Mouse (Mus musculus): ENCODE measurements at regions not wholly inside any gene's neighbourhood (a gene's known extent, or its start where the extent isn't known, plus 50 kb on each side); places are given as distances from the start of the nearest gene placed in this dataset.

DNA sequence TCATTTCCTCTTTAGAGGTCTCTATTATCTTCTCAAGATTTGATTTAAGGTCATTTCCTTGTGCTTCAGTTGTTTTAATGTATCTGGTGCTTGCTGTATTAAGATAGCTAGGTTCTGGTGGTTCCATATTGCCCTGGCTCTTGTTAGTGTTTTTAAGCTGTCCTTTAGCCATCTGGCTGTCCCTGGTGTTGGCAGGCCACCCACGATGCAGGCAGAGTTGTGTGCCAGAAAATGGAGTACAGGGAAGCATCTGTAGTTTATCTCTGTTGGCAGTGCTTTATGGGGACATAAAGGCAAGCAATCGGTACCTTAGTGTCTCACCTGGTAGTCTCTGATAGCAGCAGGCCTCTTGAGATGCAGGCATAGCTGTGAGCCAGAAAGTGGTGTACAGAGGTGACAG, 162.1 kb downstream of the Ice1 start:
- no peak for TF ChIP-seq ZC3H11A (IDR thresholded peaks at IDR 0.05; ENCODE audit: low read depth, low read length)
- TF ChIP-seq JUND (conservative IDR thresholded peaks at IDR 0.05; ENCODE audit: low read depth, low read length): no peak
- TF ChIP-seq MAFK (IDR thresholded peaks at IDR 0.05; ENCODE audit: insufficient replicate concordance, low read length): no peak
- TF ChIP-seq POLR2A (IDR thresholded peaks at IDR 0.05; ENCODE audit: low read depth, low read length): no peak
- TF ChIP-seq E2F4 (IDR thresholded peaks at IDR 0.05; ENCODE audit: insufficient replicate concordance, low read depth, low read length): no peak
- TF ChIP-seq ZNF384 (IDR thresholded peaks at IDR 0.05; ENCODE audit: low read depth, low read length): no peak
- no peak for TF ChIP-seq PAX5 (IDR thresholded peaks at IDR 0.05; ENCODE audit: low read length)
- TF ChIP-seq IRF4 (IDR thresholded peaks at IDR 0.05; ENCODE audit: low read depth, low read length): no peak
- TF ChIP-seq MAX (IDR thresholded peaks at IDR 0.05; ENCODE audit: low read length): no peak
